In the genomic region with DNA sequence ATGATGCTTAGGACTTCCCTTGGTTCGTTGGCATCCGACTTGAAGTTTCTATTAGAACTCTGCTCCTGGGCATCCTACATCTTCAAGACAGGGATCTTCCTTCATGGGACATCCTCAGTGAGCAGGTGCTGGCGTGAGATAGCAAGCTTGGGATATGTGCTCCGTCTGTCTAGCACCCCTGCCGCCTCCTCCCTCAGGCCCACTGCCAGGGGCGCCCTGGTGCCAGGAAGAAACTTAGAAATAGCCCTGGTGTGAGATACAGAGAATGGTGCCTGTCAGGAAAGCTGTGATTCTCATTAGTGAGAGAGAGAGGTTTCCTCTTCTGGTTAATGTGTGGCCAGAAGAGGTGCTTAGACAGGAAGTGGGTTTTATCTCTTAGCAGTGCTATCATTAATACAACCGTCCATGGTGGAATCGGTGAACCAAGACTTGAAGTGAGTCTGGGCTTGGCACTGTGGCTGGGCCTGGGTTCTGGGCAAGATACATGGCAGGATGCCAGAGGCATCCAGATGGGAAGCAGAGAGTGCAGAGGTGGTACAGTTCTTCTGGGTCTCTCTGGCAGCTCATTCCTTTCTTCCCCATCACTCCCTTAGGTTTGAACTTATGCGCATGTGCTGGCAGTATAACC, we compare ENCODE assay signal across 16 mouse cellular contexts. TPM values are rescaled to one million over a fixed set of nuclear protein-coding genes. Genes with fewer than 3 reads are reported as not detected.
DNase-seq lines count a peak whose midpoint lies in the region; ATAC-seq and TF ChIP-seq lines count a peak whose summit lies in the region.
"Had no signal": no experiment of that assay in that cellular context is flagged by ENCODE, and none has a peak within 500 bp of the region (broad histone marks: within the 10 kb centered on the region; RNA-seq: fewer than 3 reads in every experiment).

No protein-coding gene starts in this region.

- no peak overlapping the region for H3K4me2 ChIP-seq in heart, embryonic 16.5 days (ENCODE audit: low read depth, low read length)
- no peak overlapping the region for H3K4me2 ChIP-seq in liver, embryonic 12.5 days
- no peak overlapping the region for H3K4me2 ChIP-seq in intestine, postnatal 0 days (replicated peaks; ENCODE audit: low read depth)
- H3K4me2 ChIP-seq: hindbrain, embryonic 13.5 days; kidney, embryonic 15.5 days; lung, embryonic 15.5 days had no signal

- WGBS in cerebellum, adult 2 months, result 53% methylated on average over 9 of the region's 9 CpGs
- WGBS in heart, embryonic 16.5 days, result 69% methylated on average over 9 of the region's 9 CpGs
- 63% methylated on average over 9 of the region's 9 CpGs for WGBS in liver, embryonic 12.5 days (ENCODE audit: insufficient replicate concordance)
- WGBS in intestine, postnatal 0 days, result 87% methylated on average over 9 of the region's 9 CpGs

- no peak for TF ChIP-seq CTCF in cerebellum, adult 2 months (IDR thresholded peaks at IDR 0.05; ENCODE audit: borderline replicate concordance, insufficient read depth, low read depth, low read length)
- TF ChIP-seq CTCF in intestine, postnatal 0 days (IDR thresholded peaks at IDR 0.05; ENCODE audit: low read depth), result no peak

- no peak for ATAC-seq in heart, embryonic 16.5 days (replicated peaks; ENCODE audit: extremely low read depth, insufficient read depth, low FRiP score)
- peak; percentile 53 for ATAC-seq in common myeloid progenitor, adult 5-6 weeks (replicated peaks; ENCODE audit: low read depth, poor library complexity, severe bottlenecking)
- no peak for ATAC-seq in liver, embryonic 12.5 days
- ATAC-seq in intestine, postnatal 0 days, result no peak

- no peak overlapping the region for H3K4me3 ChIP-seq in cerebellum, adult 2 months (replicated peaks; ENCODE audit: insufficient read depth, low read depth, low read length)
- no peak overlapping the region for H3K4me3 ChIP-seq in heart, embryonic 16.5 days (ENCODE audit: low read length)
- no peak overlapping the region for H3K4me3 ChIP-seq in liver, embryonic 12.5 days
- no peak overlapping the region for H3K4me3 ChIP-seq in intestine, postnatal 0 days (ENCODE audit: low read depth, low read length)
- H3K4me3 ChIP-seq: hindbrain, embryonic 13.5 days; kidney, embryonic 15.5 days; lung, embryonic 15.5 days; midbrain, embryonic 10.5 days had no signal

- no peak overlapping the region for H3K9ac ChIP-seq in heart, embryonic 16.5 days (ENCODE audit: low read length)
- H3K9ac ChIP-seq in liver, embryonic 12.5 days, result no peak overlapping the region
- H3K9ac ChIP-seq in intestine, postnatal 0 days (ENCODE audit: low read depth, low read length), result no peak overlapping the region
- H3K9ac ChIP-seq: hindbrain, embryonic 13.5 days; kidney, embryonic 15.5 days; lung, embryonic 15.5 days had no signal

- no peak overlapping the region for H3K27ac ChIP-seq in cerebellum, adult 2 months (ENCODE audit: insufficient read depth, low read length)
- 0 out of 2 replicates have a peak overlapping the region, but pooled peaks have one; percentile 23 for H3K27ac ChIP-seq in heart, embryonic 16.5 days (ENCODE audit: low read length)
- H3K27ac ChIP-seq in liver, embryonic 12.5 days, result no peak overlapping the region
- no peak overlapping the region for H3K27ac ChIP-seq in intestine, postnatal 0 days (ENCODE audit: low read depth, low read length)
- H3K27ac ChIP-seq: hindbrain, embryonic 13.5 days; kidney, embryonic 15.5 days; lung, embryonic 15.5 days; midbrain, embryonic 10.5 days had no signal

- H3K27me3 ChIP-seq in cerebellum, adult 2 months (ENCODE audit: control insufficient read depth, insufficient read depth, low read length), result no peaks in the 10 kb centered on the region
- no peaks in the 10 kb centered on the region for H3K27me3 ChIP-seq in heart, embryonic 16.5 days (ENCODE audit: control insufficient read depth, insufficient read depth, low read length)
- H3K27me3 ChIP-seq in liver, embryonic 12.5 days (replicated peaks), result no peaks in the 10 kb centered on the region
- no peaks in the 10 kb centered on the region for H3K27me3 ChIP-seq in intestine, postnatal 0 days (replicated peaks; ENCODE audit: control insufficient read depth, insufficient read depth, low read length)
- H3K27me3 ChIP-seq: hindbrain, embryonic 13.5 days; kidney, embryonic 15.5 days; lung, embryonic 15.5 days had no signal

- H3K36me3 ChIP-seq in heart, embryonic 16.5 days (ENCODE audit: control insufficient read depth, insufficient read depth), result peaks cover 8% of the 10 kb centered on the region
- peaks cover 85% of the 10 kb centered on the region for H3K36me3 ChIP-seq in liver, embryonic 12.5 days
- H3K36me3 ChIP-seq in intestine, postnatal 0 days (ENCODE audit: control insufficient read depth, insufficient read depth), result peaks cover 21% of the 10 kb centered on the region; the same call in 1 of the 2 replicates

- peak; percentile 40 to 50 for DNase-seq in cerebellum, adult 2 months
- no peak for DNase-seq in cerebellum, adult 11 months
- DNase-seq in heart, adult 9 months (ENCODE audit: low spot score in 2 of 2), result no peak
- DNase-seq in 416B (ENCODE audit: low read depth), result peak; percentile 15
- DNase-seq: adrenal gland, adult 8-10 months; gastrocnemius, postnatal 10 days; layer of hippocampus, adult 9-11 months had no signal

- no peaks in the 10 kb centered on the region for H3K9me3 ChIP-seq in heart, embryonic 16.5 days (replicated peaks; ENCODE audit: control insufficient read depth, low read length)
- no peaks in the 10 kb centered on the region for H3K9me3 ChIP-seq in liver, embryonic 12.5 days (replicated peaks)
- H3K9me3 ChIP-seq in intestine, postnatal 0 days (ENCODE audit: control insufficient read depth), result no peaks in the 10 kb centered on the region
- H3K9me3 ChIP-seq: hindbrain, embryonic 13.5 days; kidney, embryonic 15.5 days; lung, embryonic 15.5 days; midbrain, embryonic 10.5 days had no signal

- H3K4me1 ChIP-seq in cerebellum, adult 2 months (ENCODE audit: control insufficient read depth, insufficient read depth, low read length), result peaks cover 10% of the 10 kb centered on the region
- peaks cover 10% of the 10 kb centered on the region for H3K4me1 ChIP-seq in heart, embryonic 16.5 days (ENCODE audit: control insufficient read depth, insufficient read depth, low read length)
- no peaks in the 10 kb centered on the region for H3K4me1 ChIP-seq in liver, embryonic 12.5 days
- no peaks in the 10 kb centered on the region for H3K4me1 ChIP-seq in intestine, postnatal 0 days (replicated peaks; ENCODE audit: control insufficient read depth, insufficient read depth, low read length)

- no peak for TF ChIP-seq POLR2A in cerebellum, adult 2 months (IDR thresholded peaks at IDR 0.05; ENCODE audit: borderline replicate concordance, insufficient read depth, low read length)

RNA-seq across cellular contexts. Expression of a gene that starts 38.5 kb away (rescaled TPM):
- 0.19 and 0.36 TPM in 2 replicates for polyA plus RNA-seq in cerebellum, adult 2 months (2012; rRNA removed)
- 0.71 TPM in 1 of 2 replicates, not detected in the other for polyA plus RNA-seq in heart, embryonic 16.5 days (2015; fragmentation: Nextera tagmentation; extraction: Ambion mirVana)
- not detected in 2 replicates for total RNA-seq in common myeloid progenitor, adult 5-6 weeks (2017)
- not detected in 2 replicates for polyA plus RNA-seq in liver, embryonic 12.5 days (2016; fragmentation: Nextera tagmentation; extraction: Ambion mirVana)
- polyA plus RNA-seq in intestine, postnatal 0 days (2015; fragmentation: Nextera tagmentation; extraction: Ambion mirVana), result not detected in 2 replicates
- polyA plus RNA-seq: hindbrain, embryonic 13.5 days; lung, embryonic 15.5 days; midbrain, embryonic 10.5 days; neural tube, embryonic 14.5 days had no signal

RNA-seq across cellular contexts. Expression of a gene that starts 48.1 kb away (rescaled TPM):
- 0.11 and 0.13 TPM in 2 replicates for polyA plus RNA-seq in cerebellum, adult 2 months (2012; rRNA removed)
- polyA plus RNA-seq in heart, embryonic 16.5 days (2015; fragmentation: Nextera tagmentation; extraction: Ambion mirVana), result 7.2 and 15.1 TPM in 2 replicates
- 0.55 TPM in 1 of 2 replicates, not detected in the other for total RNA-seq in common myeloid progenitor, adult 5-6 weeks (2017)
- polyA plus RNA-seq in liver, embryonic 12.5 days (2016; fragmentation: Nextera tagmentation; extraction: Ambion mirVana), result 0.12 and 0.24 TPM in 2 replicates
- polyA plus RNA-seq in intestine, postnatal 0 days (2015; fragmentation: Nextera tagmentation; extraction: Ambion mirVana), result 0.18 and 0.35 TPM in 2 replicates
- polyA plus RNA-seq: neural tube, embryonic 14.5 days had no signal

Comparison
In these comparisons a context has a peak if more than half of its experiments do, and no peak if none do; other contexts are left out.
1. DNase-seq: peak in cerebellum, adult 2 months (2 of 2) and 416B (single experiment); none in cerebellum, adult 11 months (single experiment) and heart, adult 9 months (0 of 2).